Mouse (Mus musculus) gonadal fat pad, adult 2 months (tissue): Measurements from ENCODE around the gene Epn2. TPM values are rescaled to one million over a fixed set of nuclear protein-coding genes. Genes with fewer than 3 reads are reported as not detected.

Experiments used
- DNase-seq: peaks from one replicate; pipeline ENCODE4 v3.0.0-alpha.2; 2012; ENCODE audit warnings: low read depth
- polyA plus RNA-seq: library from polyadenylated mRNA; depleted of rRNA; stranded (reverse); fragments of >200 nt; gene quantifications from 2 replicates; pipeline ENCODE4 v1.2.3, GENCODE M21; 2012

The Epn2 gene
- polyA plus RNA-seq, 1 experiment: 44.7 TPM

DNA sequence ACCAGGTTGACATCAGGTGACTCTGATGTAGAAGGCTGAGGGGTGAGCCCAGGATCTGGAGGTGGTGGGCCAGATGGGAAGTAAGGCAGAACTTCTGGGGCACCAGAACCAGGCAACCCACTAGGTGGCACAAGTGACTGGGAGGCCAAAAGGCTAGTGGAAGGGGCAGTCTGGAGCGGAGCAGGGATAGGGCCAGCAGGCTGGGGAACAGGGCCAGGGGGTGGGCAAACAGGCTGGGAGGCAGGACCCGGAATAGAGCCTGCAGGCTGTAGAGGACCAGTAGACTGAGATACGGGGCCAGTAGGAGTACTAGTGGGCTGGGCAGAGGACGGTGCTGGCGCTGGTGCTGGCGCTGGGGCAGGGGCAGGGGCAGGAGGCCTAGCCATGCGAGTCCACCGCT is 89.6 kb downstream of the Epn2 start:
- DNase-seq: no peak

DNA sequence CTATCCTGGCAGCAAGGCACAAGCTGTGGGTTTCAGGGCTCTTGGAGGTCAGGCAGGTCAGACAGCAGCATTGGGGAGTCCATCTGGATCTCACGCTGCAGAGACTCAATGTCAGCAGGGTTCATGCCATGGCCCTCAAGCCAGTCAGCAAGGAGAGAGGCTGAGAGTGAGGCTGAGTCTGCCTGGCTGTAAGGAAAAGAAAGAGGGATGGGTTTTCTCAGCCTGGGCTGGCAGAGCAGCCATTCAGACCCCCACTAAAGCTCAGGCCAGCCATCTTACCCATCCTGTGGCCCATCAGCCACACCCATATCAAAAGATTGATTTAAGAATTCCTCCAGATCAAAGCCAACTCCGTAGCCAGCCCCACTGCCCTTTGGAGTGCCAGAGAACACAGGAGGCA is 90.4 kb downstream of the Epn2 start:
- no peak for DNase-seq

DNA sequence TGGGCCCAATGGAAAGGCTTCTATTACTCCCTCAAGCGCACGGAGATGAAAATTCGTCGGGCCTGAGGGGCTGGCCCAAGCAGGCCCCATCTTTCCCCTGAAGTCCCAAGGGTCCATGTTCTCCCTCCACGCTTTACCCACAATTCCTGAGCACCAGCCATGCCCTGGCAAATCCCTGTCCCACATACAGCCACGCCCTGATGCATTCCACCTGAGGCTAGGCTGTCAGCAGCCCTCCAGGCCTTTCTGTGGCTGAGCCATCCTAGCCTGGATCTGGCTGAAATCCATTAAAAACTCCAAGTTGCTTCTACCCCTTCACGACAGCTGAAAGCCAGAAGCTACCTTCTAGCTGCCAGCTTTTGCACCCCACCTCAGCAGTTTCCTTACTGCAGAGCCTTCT is 91.6 kb downstream of the Epn2 start:
- no peak for DNase-seq

DNA sequence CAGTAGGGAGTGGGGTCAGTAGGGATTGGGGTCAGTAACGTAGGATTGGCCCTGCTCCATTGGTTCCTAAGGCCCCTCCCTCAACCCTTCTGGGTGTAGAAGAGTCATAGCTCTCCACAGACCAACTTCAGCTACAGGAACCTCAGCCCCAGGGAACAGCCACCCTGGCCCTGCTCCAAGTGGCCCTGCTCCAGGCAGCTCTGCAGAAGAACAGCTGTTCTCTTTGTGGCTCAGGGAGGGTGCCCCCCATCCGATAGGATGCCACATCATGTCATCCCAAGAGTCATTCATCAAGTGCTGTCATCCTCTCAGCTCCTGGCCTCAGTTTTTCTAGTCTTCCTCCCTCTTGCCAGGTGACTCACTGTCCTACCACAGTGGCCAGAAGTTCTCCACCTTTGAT is 92.1 kb downstream of the Epn2 start:
- DNase-seq: no peak

DNA sequence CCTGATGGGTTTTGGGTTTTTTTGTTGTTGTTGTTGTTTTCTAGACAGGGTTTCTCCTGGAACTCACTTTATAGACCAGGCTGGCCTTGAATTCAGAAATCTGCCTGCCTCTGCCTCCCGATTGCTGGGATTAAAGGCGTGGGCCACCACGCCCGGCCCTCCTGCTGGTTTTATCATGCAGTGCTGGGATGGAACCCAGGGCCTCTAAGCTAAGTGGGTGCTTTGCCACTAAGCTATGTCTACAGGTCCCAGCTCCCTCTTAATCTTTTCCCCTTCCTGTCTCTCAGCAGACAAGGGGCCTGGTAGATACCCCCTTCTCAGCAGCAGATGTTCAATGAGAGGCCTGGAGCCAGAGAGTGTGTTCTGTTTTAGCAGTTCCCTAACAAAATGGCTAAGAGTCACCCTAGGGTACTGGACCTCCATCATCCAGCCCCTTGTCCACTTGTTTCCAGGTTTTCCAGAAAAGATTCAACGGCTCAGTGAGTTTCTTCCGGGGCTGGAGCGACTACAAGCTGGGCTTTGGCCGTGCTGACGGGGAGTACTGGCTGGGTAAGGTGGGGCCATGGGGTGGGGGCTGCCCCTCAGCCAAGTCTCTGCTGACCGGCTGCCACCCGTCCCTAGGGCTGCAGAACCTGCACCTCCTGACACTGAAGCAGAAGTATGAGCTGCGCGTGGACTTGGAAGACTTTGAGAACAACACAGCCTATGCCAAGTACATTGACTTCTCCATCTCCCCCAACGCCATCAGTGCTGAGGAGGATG is 92.8 kb downstream of the Epn2 start:
- DNase-seq: no peak

DNA sequence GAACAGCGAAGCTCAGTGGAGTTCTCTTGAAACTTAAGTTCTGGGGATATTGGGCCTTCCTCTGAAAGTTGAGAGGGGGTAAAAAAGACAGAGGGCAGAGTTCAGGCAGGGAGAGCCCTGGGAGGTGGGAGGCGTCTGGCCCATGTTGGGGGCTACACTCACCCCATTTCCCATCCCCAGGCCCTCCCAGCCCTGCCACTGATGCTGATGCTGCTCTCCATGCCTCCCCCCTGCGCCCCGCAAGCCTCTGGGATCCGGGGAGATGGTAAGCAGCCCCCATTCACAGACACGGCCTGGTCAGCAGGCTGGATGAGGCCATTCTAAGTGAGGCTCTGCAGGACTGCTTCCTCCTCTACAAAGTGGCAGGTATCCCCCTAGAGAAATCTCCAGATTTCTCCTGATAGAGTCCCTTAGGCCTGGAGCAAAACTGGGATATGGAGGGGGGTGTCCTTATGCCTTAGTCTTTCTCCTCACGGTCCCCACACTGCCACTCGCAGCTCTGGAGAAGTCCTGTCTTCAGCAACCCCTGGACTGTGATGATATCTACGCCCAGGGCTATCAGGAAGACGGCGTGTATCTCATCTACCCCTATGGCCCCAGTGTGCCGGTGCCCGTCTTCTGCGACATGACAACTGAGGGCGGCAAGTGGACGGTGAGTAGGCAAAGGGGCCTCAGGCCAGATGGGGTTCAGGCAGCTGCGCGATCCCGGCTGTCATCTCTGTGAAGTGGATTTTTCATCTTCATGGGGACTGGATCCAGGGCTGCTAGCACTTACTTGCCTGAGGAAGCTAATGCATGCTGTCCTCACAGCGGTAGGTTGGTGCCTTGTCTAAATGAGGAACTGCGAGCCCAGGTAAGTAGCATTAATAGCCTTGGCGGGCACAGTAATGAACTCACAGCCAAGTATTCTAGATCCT is 93.7 kb downstream of the Epn2 start:
- no peak for DNase-seq

DNA sequence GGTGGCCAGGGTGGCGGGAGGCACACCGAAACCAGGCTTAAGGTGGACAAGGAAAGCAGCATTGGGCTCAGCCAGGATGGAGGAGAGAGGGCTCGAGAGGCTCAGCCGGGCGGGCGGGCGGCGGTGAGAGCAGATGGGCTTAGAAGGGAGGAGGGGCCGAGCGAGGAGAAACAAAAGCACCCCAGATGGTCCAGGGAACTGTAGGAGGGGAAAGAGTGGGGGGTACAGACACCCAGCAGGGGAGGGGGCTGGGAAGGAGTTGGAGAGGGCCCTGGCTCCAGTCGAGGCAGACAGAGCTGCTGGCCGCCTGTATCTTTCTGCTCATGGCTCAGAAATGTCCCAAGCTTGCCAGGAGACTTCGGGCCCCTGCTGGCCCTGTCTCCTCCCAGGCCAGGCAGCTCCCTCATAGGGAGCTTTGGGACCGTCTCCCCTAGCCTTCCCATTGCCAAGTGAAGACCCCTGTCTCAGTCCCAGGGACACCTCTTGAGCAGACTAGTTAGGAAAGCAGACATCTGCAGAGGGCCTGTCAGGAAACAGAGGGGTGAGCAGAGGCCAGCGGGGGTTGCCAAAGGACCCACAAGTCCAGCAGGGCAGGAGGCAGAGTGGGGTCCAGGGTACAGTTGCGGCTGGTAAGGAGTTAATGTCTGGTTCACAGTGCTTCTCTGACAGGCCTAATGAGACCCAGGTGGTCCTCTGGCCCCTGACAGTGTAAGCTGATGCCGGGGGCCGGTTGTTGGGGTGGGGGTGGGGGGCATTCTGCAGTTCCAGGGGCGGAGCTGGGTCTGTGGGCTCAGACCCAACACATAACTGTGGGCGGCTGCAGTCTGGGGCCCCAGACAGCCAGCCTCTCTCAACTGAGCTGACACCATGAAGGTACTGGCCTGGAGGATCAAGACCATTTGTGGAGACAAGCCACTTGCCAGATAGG is 94.6 kb downstream of the Epn2 start, which contains the start of gene Mfap4:
Gene Mfap4, plus strand, starts transcription at position 819 of the 928 bp plus-strand sequence.
- no peak for DNase-seq

DNA sequence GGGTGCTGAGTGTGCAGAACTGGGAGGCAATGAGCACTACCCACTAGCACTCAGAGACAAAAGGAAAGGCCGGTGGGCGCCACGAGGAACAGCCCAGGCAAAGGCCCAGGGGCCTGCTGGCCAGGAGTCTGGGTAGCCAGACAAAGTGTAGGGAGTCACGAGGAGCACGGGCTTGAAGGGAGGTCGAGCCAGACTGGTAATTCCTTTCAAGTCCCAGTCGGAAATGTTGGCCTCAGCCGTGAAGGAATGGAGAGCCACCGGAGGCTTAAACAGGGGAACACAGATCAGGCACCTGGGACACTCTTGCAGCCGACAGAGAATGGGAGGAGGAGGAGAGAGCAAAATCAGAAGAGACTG is 95.3 kb downstream of the Epn2 start:
- DNase-seq: no peak

DNA sequence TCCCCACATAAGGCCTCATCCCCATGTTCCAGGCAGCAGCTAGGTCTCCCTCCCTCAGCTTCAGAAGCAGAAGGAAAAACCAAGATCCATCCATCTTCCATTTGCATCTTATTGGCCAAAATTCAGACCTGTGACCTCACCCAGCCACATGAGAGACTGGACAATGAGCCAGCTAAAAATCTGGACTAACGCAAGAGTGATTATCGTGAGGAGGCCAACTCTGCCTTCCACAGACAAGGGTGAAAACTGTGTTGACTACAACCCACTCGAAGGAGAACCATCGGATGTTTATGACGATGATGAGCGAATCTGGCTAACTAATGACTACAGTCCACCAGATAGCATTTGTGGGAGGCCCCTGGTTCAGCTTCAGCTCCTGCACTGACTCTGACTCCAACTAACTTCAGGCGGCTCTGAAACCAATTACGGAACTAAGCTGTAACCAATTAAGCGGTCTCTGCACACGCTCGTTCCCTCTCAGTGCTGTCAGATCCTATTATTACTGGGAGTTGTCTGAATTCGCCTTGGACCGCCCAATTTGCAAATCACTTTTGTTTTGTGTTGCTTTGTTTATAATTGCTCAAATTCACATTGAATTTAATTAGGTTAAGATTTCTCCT is 96.2 kb downstream of the Epn2 start:
- DNase-seq: no peak

DNA sequence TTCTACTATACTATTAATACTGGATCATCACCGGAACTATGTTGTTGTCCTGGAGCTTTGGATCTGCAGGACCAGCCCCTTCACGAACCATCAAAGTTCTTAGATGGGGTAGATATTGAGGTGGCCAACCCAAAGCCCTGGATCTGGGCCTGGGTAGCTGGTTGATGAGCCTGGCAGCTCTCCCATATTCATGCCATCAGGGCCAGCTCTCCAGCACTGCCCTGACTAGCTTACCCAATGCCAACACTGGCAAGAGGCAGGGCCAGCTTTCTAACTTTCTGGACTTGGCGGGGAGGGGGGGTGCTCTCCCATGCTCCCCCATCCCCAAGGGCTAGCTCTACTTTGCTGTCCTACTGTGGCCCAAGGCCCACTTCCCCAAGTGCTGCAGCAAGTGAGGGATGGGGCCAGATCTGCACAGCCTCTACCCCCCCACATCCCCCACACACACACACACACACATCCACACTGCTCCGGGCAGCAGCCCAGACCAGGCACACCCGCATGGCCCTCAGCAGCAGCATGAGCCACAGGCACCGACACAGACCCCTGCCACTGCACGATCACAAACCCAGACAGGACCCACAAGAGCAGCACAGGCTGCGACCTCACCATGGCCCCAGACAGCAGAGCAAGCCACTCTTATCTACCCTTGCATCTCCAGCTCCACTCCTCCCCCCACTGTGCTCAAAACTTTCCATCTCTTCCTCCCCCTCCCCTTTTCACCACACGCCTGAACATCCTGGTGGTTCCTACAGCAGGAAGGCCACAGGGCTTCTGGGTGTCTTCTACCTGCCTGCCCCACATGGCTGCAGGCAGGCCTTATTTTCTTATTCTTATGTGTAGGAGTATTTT is 98.0 kb downstream of the Epn2 start:
- no peak for DNase-seq

DNA sequence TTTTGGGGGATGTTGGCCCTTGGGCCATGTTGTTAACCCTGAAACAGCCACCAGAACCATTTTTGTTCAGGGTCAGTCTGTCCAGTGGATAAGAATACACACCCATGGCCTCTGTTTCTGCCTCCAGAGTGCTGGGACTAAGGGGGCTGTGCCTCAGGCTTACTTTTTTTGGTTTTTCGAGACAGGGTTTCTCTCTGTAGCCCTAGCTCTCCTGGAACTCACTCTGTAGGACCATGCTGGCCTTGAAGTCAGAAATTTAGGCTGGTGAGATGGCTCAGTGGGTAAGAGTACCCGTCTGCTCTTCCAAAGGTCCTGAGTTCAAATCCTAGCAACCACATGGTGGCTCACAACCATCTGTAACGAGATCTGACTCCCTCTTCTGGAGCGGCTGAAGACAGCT is 100.7 kb downstream of the Epn2 start:
- DNase-seq: no peak

DNA sequence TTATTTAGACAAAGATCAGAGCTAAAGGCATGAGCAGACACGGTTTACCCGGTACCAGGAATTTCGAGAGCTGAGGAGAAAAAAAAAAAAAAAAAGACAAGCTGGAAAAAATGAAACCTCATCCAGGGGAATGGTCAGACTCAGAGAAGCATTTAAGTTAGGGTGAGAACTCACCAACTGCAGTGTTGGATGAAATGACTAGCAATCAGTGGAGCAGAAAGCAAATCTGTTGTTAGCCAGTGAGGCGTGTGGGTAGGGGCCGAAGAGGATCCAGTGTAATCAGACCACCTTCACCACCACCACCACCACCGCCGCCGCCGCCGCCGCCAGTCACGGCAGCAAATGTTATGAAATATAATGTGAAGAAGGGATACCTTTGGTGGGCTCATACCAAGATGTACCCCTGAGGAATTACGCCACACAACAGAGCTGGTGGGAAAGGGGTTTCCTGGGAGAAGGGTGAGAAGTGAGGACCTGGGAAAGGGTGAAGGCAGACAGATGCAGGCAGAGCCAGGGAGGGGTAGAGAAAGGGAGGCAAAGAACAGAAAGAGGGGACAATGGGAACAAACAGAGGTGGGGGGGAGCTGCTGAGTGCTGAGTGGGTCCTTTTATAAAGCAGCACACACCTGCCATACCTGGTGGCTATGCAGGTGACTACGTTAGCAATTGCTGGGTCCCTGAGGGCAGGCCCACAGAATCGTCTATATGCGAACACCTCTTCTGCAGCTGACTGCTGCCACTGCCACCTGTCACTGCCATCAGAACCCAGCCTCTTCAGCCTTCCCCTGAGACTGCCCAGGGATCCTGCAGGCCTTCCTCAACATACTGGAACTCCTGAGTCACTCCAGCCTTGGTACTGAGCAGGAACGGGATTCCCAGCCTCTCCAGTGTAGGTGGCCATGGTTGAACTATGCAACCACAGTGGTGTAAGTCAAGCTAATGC is 101.7 kb downstream of the Epn2 start:
- no peak for DNase-seq

DNA sequence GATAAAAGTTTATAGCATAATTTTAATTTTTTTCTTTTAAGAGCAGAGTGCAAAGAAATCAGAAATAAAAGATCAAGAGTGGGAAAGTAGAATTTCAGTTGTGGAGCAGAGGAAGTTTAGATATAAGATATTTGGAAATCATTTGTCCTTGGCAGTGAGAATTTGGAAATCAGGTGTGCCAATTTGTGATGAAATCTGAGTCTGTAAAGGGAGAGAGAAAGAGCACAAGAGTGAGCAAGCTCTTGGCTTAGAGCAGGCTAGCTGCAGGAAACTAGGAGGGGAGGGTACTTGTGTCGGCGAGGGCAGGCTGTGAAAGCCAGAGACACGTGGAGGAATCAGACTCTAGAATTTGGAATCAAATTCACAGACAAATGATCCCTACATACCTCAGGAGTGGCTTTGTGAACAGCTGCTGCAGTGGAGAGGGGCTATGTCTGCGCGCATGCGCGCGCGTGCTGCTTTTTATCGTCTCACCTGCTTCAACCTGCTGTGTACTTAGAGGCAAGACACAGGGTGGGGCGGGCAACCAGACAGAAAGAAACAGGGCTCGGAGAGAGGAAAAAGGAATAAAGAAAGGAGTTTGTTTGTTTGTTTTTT is 102.6 kb downstream of the Epn2 start:
- peak; percentile 71 for DNase-seq

DNA sequence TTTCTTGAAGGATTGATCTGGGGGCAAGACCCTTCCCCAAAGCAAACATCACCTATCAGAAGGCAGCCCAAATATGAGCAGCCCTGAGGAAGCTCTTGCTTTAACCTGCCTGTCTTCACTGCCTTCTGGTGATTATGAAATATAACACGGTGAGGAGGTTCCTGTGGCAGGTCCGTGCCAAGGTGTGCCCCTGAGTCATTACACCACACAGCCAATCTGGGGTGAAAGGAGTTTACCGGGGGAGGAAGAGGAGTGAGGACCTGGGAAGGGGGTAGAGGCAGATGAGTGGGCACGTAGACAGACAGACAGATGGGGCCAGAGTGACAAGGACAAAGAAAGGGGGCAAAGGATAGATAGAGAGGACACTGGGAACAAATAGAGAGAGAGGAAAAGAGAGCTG is 105.9 kb downstream of the Epn2 start:
- DNase-seq: no peak

DNA sequence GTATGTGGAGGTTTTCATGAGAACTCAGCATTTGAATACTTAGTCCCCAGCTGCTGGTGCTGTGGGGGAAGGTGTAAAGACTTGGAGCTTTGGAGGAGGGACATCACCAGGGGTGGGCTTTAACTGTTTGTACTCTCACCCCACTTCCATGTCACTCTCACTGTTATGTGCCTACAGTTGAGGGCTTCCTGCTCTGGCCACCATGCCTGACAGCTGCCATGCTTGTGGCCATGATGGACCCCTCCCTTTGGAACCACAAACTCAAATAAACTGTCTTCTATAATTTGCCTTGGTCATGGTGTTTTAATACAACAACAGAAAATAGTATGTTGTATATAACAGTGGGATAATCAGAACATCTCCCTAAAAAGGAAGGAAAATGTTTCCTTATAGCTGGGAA is 108.6 kb downstream of the Epn2 start:
- DNase-seq: no peak

DNA sequence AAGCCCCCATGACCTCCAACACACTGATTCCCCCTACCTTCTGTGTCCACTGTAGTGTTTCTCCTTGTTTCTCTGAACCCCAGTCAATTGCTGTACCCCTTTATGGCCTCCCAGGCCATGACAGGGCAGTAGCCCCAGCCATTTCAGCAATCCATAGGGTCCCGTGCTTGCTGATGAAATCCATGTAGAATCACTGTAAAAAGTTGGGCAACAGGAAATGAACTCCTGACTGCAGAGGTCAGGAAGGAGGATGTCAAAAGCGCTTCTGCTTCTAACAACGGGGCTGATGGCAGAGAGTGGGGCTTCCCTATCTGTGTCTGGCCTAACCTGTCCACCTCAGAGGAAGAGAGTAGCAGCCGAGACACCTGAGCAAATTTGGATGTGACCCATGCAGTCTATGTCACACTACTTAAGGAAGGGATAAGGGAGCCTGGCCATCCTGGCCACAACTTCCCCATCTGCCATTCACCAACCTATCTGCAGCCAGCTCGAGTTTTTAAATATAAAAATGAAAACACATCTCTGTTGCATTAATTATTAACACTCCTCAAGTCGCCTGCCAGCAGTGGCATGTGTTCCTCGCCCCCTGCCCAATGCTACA is 110.1 kb downstream of the Epn2 start:
- no peak for DNase-seq

DNA sequence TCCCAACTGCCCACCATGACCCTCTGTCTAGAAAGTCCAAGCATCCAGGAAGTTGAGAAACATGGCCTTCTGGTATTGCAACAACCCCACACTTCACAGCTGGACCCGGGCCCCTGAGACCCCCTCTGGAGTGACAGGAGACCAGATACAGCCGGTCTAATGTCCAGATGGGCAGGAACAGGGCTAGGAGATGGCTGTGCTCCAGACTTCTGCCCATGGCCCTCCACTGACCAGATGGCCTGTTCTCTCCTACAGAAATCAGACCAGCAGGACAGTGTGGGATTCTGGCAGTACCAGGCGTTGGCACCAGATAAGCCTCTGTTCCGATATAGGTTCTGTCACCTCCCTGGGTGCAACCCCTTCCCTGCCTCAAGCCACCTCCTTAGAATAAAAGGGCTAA is 111.0 kb downstream of the Epn2 start:
- no peak for DNase-seq
